Mouse (Mus musculus) myocyte (in vitro differentiated cells): ENCODE results near the gene Hectd1. TPM values are rescaled to one million over a fixed set of nuclear protein-coding genes. Genes with fewer than 3 reads are reported as not detected.

Experiments used
- H3K27me3 ChIP-seq: one replicate; pipeline ENCODE4 v1.6.1; 2011; ENCODE audit not compliant: control insufficient read depth, insufficient read depth, insufficient read length
- H3K36me3 ChIP-seq: one replicate; pipeline ENCODE4 v1.6.1; 2011; ENCODE audit not compliant: control insufficient read depth, insufficient read depth
- H3K4me2 ChIP-seq: one replicate; pipeline ENCODE4 v1.6.1; 2011; ENCODE audit warnings: low read depth, control low read depth
- H3K4me3 ChIP-seq: one replicate; pipeline ENCODE4 v1.5.1; 2011; ENCODE audit warnings: mild to moderate bottlenecking, control low read depth, moderate library complexity
- H3K79me2 ChIP-seq: one replicate; pipeline ENCODE4 v1.6.1; 2011; ENCODE audit not compliant: control insufficient read depth, insufficient read depth
- H3ac ChIP-seq: one replicate; pipeline ENCODE4 v1.6.1; 2011; ENCODE audit not compliant: control insufficient read depth, insufficient read length
- CEBPB ChIP-seq: IDR thresholded peaks from 2 replicates; pipeline ENCODE4 v1.6.1; 2011; ENCODE audit warnings: mild to moderate bottlenecking, moderate library complexity; ENCODE audit not compliant: poor library complexity, insufficient read depth, severe bottlenecking
- E2F4 ChIP-seq: IDR thresholded peaks from one replicate; pipeline ENCODE4 v1.6.1; 2011; ENCODE audit warnings: mild to moderate bottlenecking, control low read depth, moderate library complexity; ENCODE audit not compliant: insufficient read depth
- MAX ChIP-seq: IDR thresholded peaks from one replicate; pipeline ENCODE4 v1.6.1; 2011; ENCODE audit warnings: low read depth, mild to moderate bottlenecking, control low read depth
- MYOD1 ChIP-seq, 3 experiments: IDR thresholded peaks; one replicate each; pipeline ENCODE4 v1.6.1; 2011; ENCODE audit warnings: control low read depth in 2 of 3, low read depth in 2 of 3, mild to moderate bottlenecking in 2 of 3, moderate library complexity in 1 of 3; ENCODE audit not compliant: insufficient read length in 2 of 3, control insufficient read depth in 1 of 3
- MYOG ChIP-seq, 3 experiments: IDR thresholded peaks; one replicate each; pipeline ENCODE4 v1.6.1; 2011; ENCODE audit warnings: control low read depth in 2 of 3, low read depth in 2 of 3, mild to moderate bottlenecking in 2 of 3; ENCODE audit not compliant: insufficient read length in 2 of 3, control insufficient read depth in 1 of 3, insufficient read depth in 1 of 3
- POLR2A ChIP-seq: IDR thresholded peaks from one replicate; pipeline ENCODE4 v1.6.1; 2011; ENCODE audit warnings: low read depth, mild to moderate bottlenecking, control low read depth, moderate library complexity; ENCODE audit not compliant: insufficient read length
- POLR2AphosphoS2 ChIP-seq: IDR thresholded peaks from one replicate; pipeline ENCODE4 v1.6.1; 2011; ENCODE audit warnings: low read depth, control low read depth; ENCODE audit not compliant: insufficient read length
- REST ChIP-seq: IDR thresholded peaks from one replicate; pipeline ENCODE4 v1.6.1; 2011; ENCODE audit warnings: mild to moderate bottlenecking, control low read depth, moderate library complexity; ENCODE audit not compliant: insufficient read depth, insufficient read length
- SRF ChIP-seq: IDR thresholded peaks from one replicate; pipeline ENCODE4 v1.6.1; 2011; ENCODE audit warnings: low read depth; ENCODE audit not compliant: control insufficient read depth, insufficient read length
- TCF12 ChIP-seq: IDR thresholded peaks from one replicate; pipeline ENCODE4 v1.6.1; 2011; ENCODE audit warnings: mild to moderate bottlenecking, control low read depth; ENCODE audit not compliant: poor library complexity, insufficient read depth, severe bottlenecking
- TCF3 ChIP-seq: IDR thresholded peaks from one replicate; pipeline ENCODE4 v1.6.1; 2011; ENCODE audit warnings: low read depth, control low read depth; ENCODE audit not compliant: insufficient read length
- USF1 ChIP-seq: IDR thresholded peaks from one replicate; pipeline ENCODE4 v1.6.1; 2011; ENCODE audit warnings: low read depth, mild to moderate bottlenecking, control low read depth, moderate library complexity
- polyA plus RNA-seq: library from polyadenylated mRNA; unstranded; fragments of >200 nt; fragmentation: generic; extraction: Trizol; gene quantifications from one replicate; pipeline ENCODE4 v1.2.1, GENCODE M21; 2012; ENCODE audit warnings: missing spikeins

Hectd1 gene
- polyA plus RNA-seq: 15.4 TPM

- peak within 1 kb of the TSS; percentile 74 for H3K4me3 ChIP-seq
- no peaks in the 10 kb centered on the region for H3K27me3 ChIP-seq
- TF ChIP-seq E2F4: no peak
- no peak for TF ChIP-seq TCF12
- TF ChIP-seq POLR2A: peak; percentile 61
- no peak for TF ChIP-seq SRF
- TF ChIP-seq MYOD1 (IDR thresholded peaks at IDR 0.05; ENCODE audit: control insufficient read depth in 1 of 3, insufficient read length in 2 of 3, low read depth in 2 of 3): peak in 1 of 3 experiments; percentile 58
- TF ChIP-seq POLR2AphosphoS2: peak; percentile 68
- TF ChIP-seq USF1: no peak
- no peak for TF ChIP-seq CEBPB
- peak in 2 of 3 experiments; percentile 24 to 67 for TF ChIP-seq MYOG (IDR thresholded peaks at IDR 0.05; ENCODE audit: control insufficient read depth in 1 of 3, insufficient read depth in 1 of 3, insufficient read length in 2 of 3, low read depth in 2 of 3)
- peak; percentile 3 for TF ChIP-seq TCF3
- no peak for TF ChIP-seq MAX
- peak within 1 kb of the TSS; percentile 95 for H3ac ChIP-seq
- H3K4me2 ChIP-seq: peak within 1 kb of the TSS; percentile 90
- no peaks in the 10 kb centered on the region for H3K36me3 ChIP-seq
- peaks cover 48% of the 10 kb centered on the region for H3K79me2 ChIP-seq
These were observed at the start of gene Hectd1 for GRCm38 (mm10) chr12:51829290-51830076. Hectd1 (minus strand) TSS chr12:51829536.

- H3K27me3 ChIP-seq: no peaks in the 10 kb centered on the region
- H3K4me2 ChIP-seq: no peak overlapping the region
- no peak for TF ChIP-seq POLR2AphosphoS2
- TF ChIP-seq TCF12: no peak
- H3K36me3 ChIP-seq: no peaks in the 10 kb centered on the region
- H3K4me3 ChIP-seq: no peak overlapping the region
- no peak overlapping the region for H3ac ChIP-seq
- H3K79me2 ChIP-seq: no peaks in the 10 kb centered on the region
These were observed 42.3 kb upstream of the Hectd1 start for GRCm38 (mm10) chr12:51871446-51872144.

- Histone ChIP-seq H3K79me2 (no peaks in the 10 kb centered on the region), H3ac (no peak overlapping the region), H3K27me3 (no peaks in the 10 kb centered on the region), H3K4me3 (no peak overlapping the region), H3K4me2 (no peak overlapping the region), H3K36me3 (no peaks in the 10 kb centered on the region)
- TF ChIP-seq TCF3: no peak
- TF ChIP-seq POLR2AphosphoS2: no peak
- TF ChIP-seq USF1: no peak
- TF ChIP-seq MYOD1 (IDR thresholded peaks at IDR 0.05; ENCODE audit: control insufficient read depth in 1 of 3, insufficient read length in 2 of 3, low read depth in 2 of 3): no peak
- TF ChIP-seq REST: no peak
- no peak for TF ChIP-seq E2F4
- no peak for TF ChIP-seq TCF12
These were observed 40.2 kb upstream of the Hectd1 start for GRCm38 (mm10) chr12:51869511-51869910.

DNA sequence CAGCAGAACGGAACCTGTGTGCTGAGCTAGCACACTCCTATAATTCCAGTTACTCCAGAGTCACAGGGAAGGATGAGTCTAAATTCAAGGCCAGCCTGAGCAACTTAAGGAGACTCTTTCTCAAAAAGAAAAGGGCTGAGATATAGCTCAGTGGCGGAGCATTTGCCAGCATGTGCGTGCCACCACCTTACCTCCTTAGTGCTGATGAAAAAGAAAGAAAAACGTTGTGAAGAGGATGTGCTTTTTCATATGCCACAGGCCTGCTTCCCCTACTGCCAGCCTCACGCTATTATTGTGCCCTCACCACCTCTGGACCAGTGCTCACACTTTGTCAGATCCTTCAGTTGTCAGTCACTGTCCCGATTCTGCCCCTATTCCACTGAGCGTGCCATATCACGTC is 37.7 kb upstream of the Hectd1 start:
- H3K4me2 ChIP-seq: no peak overlapping the region
- H3K79me2 ChIP-seq: no peaks in the 10 kb centered on the region
- H3K27me3 ChIP-seq: no peaks in the 10 kb centered on the region
- H3K4me3 ChIP-seq: no peak overlapping the region
- H3ac ChIP-seq: no peak overlapping the region
- no peaks in the 10 kb centered on the region for H3K36me3 ChIP-seq
- TF ChIP-seq MAX: no peak

DNA sequence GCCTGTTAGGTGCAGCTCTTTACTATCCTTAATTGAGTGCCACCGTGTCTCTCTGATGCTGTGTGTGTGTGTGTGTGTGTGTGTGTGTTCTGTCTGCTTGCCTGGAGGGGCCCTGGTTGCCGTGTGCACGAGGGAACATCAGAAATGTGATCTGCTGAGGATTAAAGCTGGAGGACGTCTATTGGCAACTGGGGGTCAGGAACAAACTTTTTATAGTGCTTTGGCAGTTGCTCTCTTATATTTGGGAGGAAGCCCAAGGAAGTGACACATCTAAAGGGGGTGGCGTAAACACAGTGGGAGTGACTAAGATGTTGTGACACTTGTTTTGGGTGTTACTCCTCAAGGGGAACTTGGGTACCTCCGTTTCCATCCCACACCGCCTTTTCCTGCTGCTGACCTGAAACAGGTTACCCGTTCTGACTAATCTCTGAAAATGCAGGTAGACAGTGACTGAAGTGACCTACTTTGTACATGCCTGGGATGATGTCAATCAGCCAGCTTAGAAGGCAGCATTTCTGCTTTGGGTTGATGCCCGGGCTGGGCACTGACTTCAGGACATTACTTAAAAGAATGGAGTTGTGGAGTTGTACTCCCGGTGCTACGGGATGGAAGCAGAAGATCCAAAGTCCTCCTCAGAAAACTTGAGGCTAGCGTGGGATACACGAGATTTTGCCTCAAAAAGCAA is 37.0 kb upstream of the Hectd1 start:
- Histone ChIP-seq H3K79me2 (no peaks in the 10 kb centered on the region), H3K36me3 (no peaks in the 10 kb centered on the region), H3K4me3 (no peak overlapping the region), H3ac (no peak overlapping the region), H3K4me2 (peak overlapping the region; percentile 81), H3K27me3 (no peaks in the 10 kb centered on the region)
- no peak for TF ChIP-seq E2F4
- no peak for TF ChIP-seq POLR2A
- no peak for TF ChIP-seq TCF3
- no peak for TF ChIP-seq MYOG (IDR thresholded peaks at IDR 0.05; ENCODE audit: control insufficient read depth in 1 of 3, insufficient read depth in 1 of 3, insufficient read length in 2 of 3, low read depth in 2 of 3)
- TF ChIP-seq POLR2AphosphoS2: no peak
- no peak for TF ChIP-seq MAX
- TF ChIP-seq SRF: no peak
- TF ChIP-seq USF1: no peak
- no peak for TF ChIP-seq TCF12
- TF ChIP-seq CEBPB: no peak
- no peak for TF ChIP-seq REST
- no peak for TF ChIP-seq MYOD1 (IDR thresholded peaks at IDR 0.05; ENCODE audit: control insufficient read depth in 1 of 3, insufficient read length in 2 of 3, low read depth in 2 of 3)
